Comparison of ENCODE assay signal across 22 mouse cellular contexts in the genomic region with DNA sequence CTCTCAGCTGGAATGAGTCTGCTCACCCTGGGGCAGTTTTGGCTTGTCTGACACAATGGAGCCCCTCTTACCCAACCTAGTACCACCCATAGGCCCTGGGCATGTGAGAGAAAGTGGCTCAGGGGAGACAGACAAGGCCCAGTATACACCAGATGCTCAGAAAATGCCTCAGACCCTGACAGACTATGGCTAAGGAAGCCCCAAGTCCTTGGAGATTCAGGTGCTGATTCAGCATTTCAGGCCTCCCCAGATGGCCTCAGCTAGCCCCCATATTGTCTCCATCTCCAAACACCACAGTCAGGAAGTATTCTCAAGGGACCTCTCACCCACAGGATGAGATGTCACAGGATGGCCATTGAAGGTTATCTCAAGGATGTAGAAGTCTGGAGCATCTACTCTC. TPM values are rescaled to one million over a fixed set of nuclear protein-coding genes. Genes with fewer than 3 reads are reported as not detected.
DNase-seq lines count a peak whose midpoint lies in the region; ATAC-seq and TF ChIP-seq lines count a peak whose summit lies in the region.
"Had no signal": no experiment of that assay in that cellular context is flagged by ENCODE, and none has a peak within 500 bp of the region (broad histone marks: within the 10 kb centered on the region; RNA-seq: fewer than 3 reads in every experiment).

No protein-coding gene starts in this region.

- peaks cover 51% of the 10 kb centered on the region for H3K4me1 ChIP-seq in hindbrain, embryonic 12.5 days
- H3K4me1 ChIP-seq in hindbrain, embryonic 11.5 days (replicated peaks; ENCODE audit: control insufficient read depth, insufficient read depth, low read length): peaks cover 4% of the 10 kb centered on the region; the same call in 1 of the 2 replicates
- H3K4me1 ChIP-seq in ES-E14 (ENCODE audit: control insufficient read depth in 2 of 2, insufficient read depth in 2 of 2, low read length in 2 of 2, poor library complexity in 1 of 2): peaks cover 7 to 9% of the 10 kb centered on the region in 2 experiments
- peaks cover 92% of the 10 kb centered on the region for H3K4me1 ChIP-seq in hindbrain, embryonic 13.5 days (replicated peaks)
- H3K4me1 ChIP-seq in midbrain, embryonic 15.5 days: peaks cover 61% of the 10 kb centered on the region
- H3K4me1 ChIP-seq in intestine, embryonic 15.5 days (replicated peaks): no peaks in the 10 kb centered on the region
- H3K4me1 ChIP-seq: embryonic facial prominence, embryonic 12.5 days; limb, embryonic 13.5 days; liver, embryonic 15.5 days had no signal

- H3K9ac ChIP-seq in hindbrain, embryonic 12.5 days: no peak overlapping the region
- H3K9ac ChIP-seq in hindbrain, embryonic 11.5 days (ENCODE audit: low read depth, low read length): no peak overlapping the region
- H3K9ac ChIP-seq in ES-E14 (ENCODE audit: insufficient read depth, low read depth, low read length, poor library complexity, severe bottlenecking): no peak overlapping the region
- no peak overlapping the region for H3K9ac ChIP-seq in hindbrain, embryonic 13.5 days
- H3K9ac ChIP-seq in midbrain, embryonic 15.5 days: no peak overlapping the region
- no peak overlapping the region for H3K9ac ChIP-seq in intestine, embryonic 15.5 days
- H3K9ac ChIP-seq: embryonic facial prominence, embryonic 12.5 days; limb, embryonic 13.5 days; liver, embryonic 15.5 days had no signal

- H3K9me3 ChIP-seq in hindbrain, embryonic 12.5 days (replicated peaks): no peaks in the 10 kb centered on the region
- H3K9me3 ChIP-seq in hindbrain, embryonic 11.5 days (ENCODE audit: control insufficient read depth, low read length): no peaks in the 10 kb centered on the region
- H3K9me3 ChIP-seq in ES-E14 (ENCODE audit: control insufficient read depth, insufficient read depth, low read depth, low read length): no peaks in the 10 kb centered on the region
- no peaks in the 10 kb centered on the region for H3K9me3 ChIP-seq in hindbrain, embryonic 13.5 days
- no peaks in the 10 kb centered on the region for H3K9me3 ChIP-seq in midbrain, embryonic 15.5 days
- H3K9me3 ChIP-seq in intestine, embryonic 15.5 days: no peaks in the 10 kb centered on the region
- H3K9me3 ChIP-seq: embryonic facial prominence, embryonic 12.5 days; G1E; limb, embryonic 13.5 days; liver, embryonic 15.5 days; megakaryocyte, embryonic 14.5 days had no signal

- no peak for DNase-seq in hindbrain, embryonic 11.5 days (ENCODE audit: low spot score)
- DNase-seq in ES-E14 (ENCODE audit: low read depth, low spot score): no peak
- no peak for DNase-seq in kidney, postnatal 36 days
- DNase-seq: adrenal gland, postnatal 10 days; cerebellum, adult 11-12 months; gastrocnemius, postnatal 36 days; heart, postnatal 4 days; kidney, adult 11 months; kidney, postnatal 10 days; layer of hippocampus, adult 9-11 months; lung, postnatal 10 days; thymus, postnatal 25 days had no signal

- in situ Hi-C loops in ES-E14 (cut with MboI; ENCODE audit: low sequenced_read_pairs in 2 of 2, unreplicated experiment in 2 of 2): no loop called here

- no peak overlapping the region for H3K4me2 ChIP-seq in hindbrain, embryonic 12.5 days (replicated peaks)
- no peak overlapping the region for H3K4me2 ChIP-seq in hindbrain, embryonic 11.5 days (replicated peaks; ENCODE audit: low read depth, low read length)
- no peak overlapping the region for H3K4me2 ChIP-seq in hindbrain, embryonic 13.5 days
- H3K4me2 ChIP-seq in midbrain, embryonic 15.5 days: no peak overlapping the region
- H3K4me2 ChIP-seq in intestine, embryonic 15.5 days (replicated peaks): no peak overlapping the region
- H3K4me2 ChIP-seq: embryonic facial prominence, embryonic 12.5 days; heart, embryonic 11.5 days; limb, embryonic 13.5 days; liver, embryonic 15.5 days had no signal

- H3K36me3 ChIP-seq in hindbrain, embryonic 12.5 days: no peaks in the 10 kb centered on the region
- no peaks in the 10 kb centered on the region for H3K36me3 ChIP-seq in hindbrain, embryonic 11.5 days (ENCODE audit: control insufficient read depth, insufficient read depth, low read length)
- no peaks in the 10 kb centered on the region for H3K36me3 ChIP-seq in ES-E14 (ENCODE audit: control insufficient read depth, insufficient read depth, low read length, poor library complexity, severe bottlenecking)
- no peaks in the 10 kb centered on the region for H3K36me3 ChIP-seq in hindbrain, embryonic 13.5 days
- no peaks in the 10 kb centered on the region for H3K36me3 ChIP-seq in midbrain, embryonic 15.5 days (replicated peaks)
- no peaks in the 10 kb centered on the region for H3K36me3 ChIP-seq in intestine, embryonic 15.5 days
- H3K36me3 ChIP-seq: embryonic facial prominence, embryonic 12.5 days; G1E; limb, embryonic 13.5 days; liver, embryonic 15.5 days had no signal

- no peak overlapping the region for H3K4me3 ChIP-seq in hindbrain, embryonic 12.5 days
- no peak overlapping the region for H3K4me3 ChIP-seq in hindbrain, embryonic 11.5 days (ENCODE audit: low read depth, low read length)
- no peak overlapping the region for H3K4me3 ChIP-seq in ES-E14 (ENCODE audit: insufficient read depth in 1 of 2, low read depth in 1 of 2, low read length in 2 of 2, poor library complexity in 1 of 2, severe bottlenecking in 1 of 2)
- no peak overlapping the region for H3K4me3 ChIP-seq in hindbrain, embryonic 13.5 days
- no peak overlapping the region for H3K4me3 ChIP-seq in midbrain, embryonic 15.5 days
- H3K4me3 ChIP-seq in intestine, embryonic 15.5 days (replicated peaks): no peak overlapping the region
- H3K4me3 ChIP-seq: embryonic facial prominence, embryonic 12.5 days; limb, embryonic 13.5 days; liver, embryonic 15.5 days; megakaryocyte, embryonic 14.5 days had no signal

- peak overlapping the region; percentile 67 for H3K27ac ChIP-seq in hindbrain, embryonic 12.5 days
- H3K27ac ChIP-seq in hindbrain, embryonic 11.5 days (ENCODE audit: low read depth, low read length): no peak overlapping the region
- H3K27ac ChIP-seq in ES-E14 (ENCODE audit: insufficient read depth, low read depth, low read length, poor library complexity, severe bottlenecking): no peak overlapping the region
- peak overlapping the region; percentile 87 for H3K27ac ChIP-seq in hindbrain, embryonic 13.5 days
- peak overlapping the region; percentile 48 for H3K27ac ChIP-seq in midbrain, embryonic 15.5 days
- H3K27ac ChIP-seq in intestine, embryonic 15.5 days: no peak overlapping the region
- H3K27ac ChIP-seq: embryonic facial prominence, embryonic 12.5 days; limb, embryonic 13.5 days; liver, embryonic 15.5 days had no signal

- ATAC-seq in hindbrain, embryonic 12.5 days (ENCODE audit: low FRiP score): no peak
- ATAC-seq in hindbrain, embryonic 11.5 days (ENCODE audit: low FRiP score): no peak
- ATAC-seq in hindbrain, embryonic 13.5 days (ENCODE audit: low FRiP score): 0 out of 2 replicates have a peak, but pooled peaks have one; percentile 39
- no peak for ATAC-seq in midbrain, embryonic 15.5 days (replicated peaks)
- no peak for ATAC-seq in intestine, embryonic 15.5 days

- no peaks in the 10 kb centered on the region for H3K27me3 ChIP-seq in hindbrain, embryonic 12.5 days
- H3K27me3 ChIP-seq in hindbrain, embryonic 11.5 days (ENCODE audit: control insufficient read depth, insufficient read depth, low read length): no peaks in the 10 kb centered on the region
- H3K27me3 ChIP-seq in hindbrain, embryonic 13.5 days: no peaks in the 10 kb centered on the region
- no peaks in the 10 kb centered on the region for H3K27me3 ChIP-seq in midbrain, embryonic 15.5 days (replicated peaks)
- peaks cover 10% of the 10 kb centered on the region for H3K27me3 ChIP-seq in intestine, embryonic 15.5 days (replicated peaks)

TF ChIP-seq in ES-E14, 5 proteins besides CTCF, POLR2A, EP300 and RAD21:
- no peak for TF ChIP-seq HCFC1 (IDR thresholded peaks at IDR 0.05; ENCODE audit: borderline replicate concordance, insufficient read depth, low read length)
- TF ChIP-seq CHD2 (IDR thresholded peaks at IDR 0.05; ENCODE audit: low read depth, low read length): no peak
- peak; percentile 68; the same call in 1 of the 2 replicates for TF ChIP-seq MAFK (IDR thresholded peaks at IDR 0.05; ENCODE audit: insufficient read depth, low read depth, low read length)
TF ChIP-seq in ES-E14: peak in this region for 1.

RNA-seq across cellular contexts. Expression of gene Kcnq2, which starts 12.5 kb away (rescaled TPM):
- polyA plus RNA-seq in hindbrain, embryonic 12.5 days (2016; fragmentation: Nextera tagmentation; extraction: Ambion mirVana): 41.7 and 43.1 TPM in 2 replicates
- 16.3 and 18.9 TPM in 2 replicates for polyA plus RNA-seq in hindbrain, embryonic 11.5 days (2014; fragmentation: Nextera tagmentation; extraction: Ambion mirVana)
- total RNA-seq in ES-E14 (2012; rRNA removed): 4.6 and 11.6 TPM in 2 replicates
- polyA plus RNA-seq in hindbrain, embryonic 13.5 days (2015; fragmentation: Nextera tagmentation; extraction: Ambion mirVana): 50.0 and 53.9 TPM in 2 replicates
- 54.0 and 62.5 TPM in 2 replicates for polyA plus RNA-seq in midbrain, embryonic 15.5 days (2015; fragmentation: Nextera tagmentation; extraction: Ambion mirVana)
- 1.3 and 1.5 TPM in 2 replicates for polyA plus RNA-seq in intestine, embryonic 15.5 days (2015; fragmentation: Nextera tagmentation; extraction: Ambion mirVana)
- total RNA-seq: gastrocnemius, postnatal 36 days had no signal
- polyA plus RNA-seq: G1E had no signal

RNA-seq across cellular contexts. Expression of gene Eef1a2, which starts 34.2 kb away (rescaled TPM):
- polyA plus RNA-seq in hindbrain, embryonic 12.5 days (2016; fragmentation: Nextera tagmentation; extraction: Ambion mirVana): 2.3 and 2.5 TPM in 2 replicates
- polyA plus RNA-seq in hindbrain, embryonic 11.5 days (2014; fragmentation: Nextera tagmentation; extraction: Ambion mirVana): 1.3 and 1.5 TPM in 2 replicates
- 0.76 and 0.95 TPM in 2 replicates for total RNA-seq in ES-E14 (2012; rRNA removed)
- polyA plus RNA-seq in hindbrain, embryonic 13.5 days (2015; fragmentation: Nextera tagmentation; extraction: Ambion mirVana): 6.4 and 6.7 TPM in 2 replicates
- polyA plus RNA-seq in midbrain, embryonic 15.5 days (2015; fragmentation: Nextera tagmentation; extraction: Ambion mirVana): 11.5 and 12.1 TPM in 2 replicates
- 0.10 and 0.26 TPM in 2 replicates for polyA plus RNA-seq in intestine, embryonic 15.5 days (2015; fragmentation: Nextera tagmentation; extraction: Ambion mirVana)
- polyA plus RNA-seq: G1E; limb, embryonic 13.5 days; liver, embryonic 15.5 days had no signal

Comparison
In these comparisons a context has a peak if more than half of its experiments do, and no peak if none do; other contexts are left out.
1. H3K27ac ChIP-seq: peak in hindbrain, embryonic 12.5 days (single experiment), hindbrain, embryonic 13.5 days (single experiment) and midbrain, embryonic 15.5 days (single experiment); none in hindbrain, embryonic 11.5 days (single experiment), ES-E14 (single experiment) and intestine, embryonic 15.5 days (single experiment).